Mouse (Mus musculus): ENCODE results near the gene Srpk2.
"Not testable (repeated sequence)": the region's sequence is repeated elsewhere in the genome, so short reads cannot be mapped to it uniquely, and the experiment has no call there.

Gene Srpk2

GRCm38 (mm10) chr5:23684517-23684916 lies at the start of gene Srpk2:
Gene Srpk2 (minus strand): TSS chr5:23684617.
- no peak for DNase-seq (ENCODE audit: extremely low read depth, insufficient read length, low spot score)

DNA sequence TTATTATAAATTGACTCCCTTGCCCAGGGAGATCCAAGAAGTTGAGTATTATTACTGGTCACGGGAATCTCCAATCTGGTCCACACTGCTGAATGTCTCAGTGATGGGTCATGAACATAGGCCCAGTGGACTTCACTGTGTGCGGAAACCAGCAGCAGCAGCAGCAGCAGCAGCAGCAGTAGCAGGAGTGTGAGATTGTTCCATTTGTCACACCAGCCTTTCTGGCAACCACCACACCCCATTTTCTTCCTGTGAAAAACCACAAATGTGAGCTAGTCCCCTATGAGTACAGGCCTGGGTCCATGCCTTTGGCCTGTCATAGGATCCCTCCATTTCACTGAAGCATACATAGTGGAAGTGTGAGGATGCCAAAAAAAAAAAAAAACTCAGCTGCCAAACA lies 37.5 kb upstream of the Srpk2 start:
- no peak for DNase-seq (ENCODE audit: extremely low read depth, insufficient read length, low spot score)

DNA sequence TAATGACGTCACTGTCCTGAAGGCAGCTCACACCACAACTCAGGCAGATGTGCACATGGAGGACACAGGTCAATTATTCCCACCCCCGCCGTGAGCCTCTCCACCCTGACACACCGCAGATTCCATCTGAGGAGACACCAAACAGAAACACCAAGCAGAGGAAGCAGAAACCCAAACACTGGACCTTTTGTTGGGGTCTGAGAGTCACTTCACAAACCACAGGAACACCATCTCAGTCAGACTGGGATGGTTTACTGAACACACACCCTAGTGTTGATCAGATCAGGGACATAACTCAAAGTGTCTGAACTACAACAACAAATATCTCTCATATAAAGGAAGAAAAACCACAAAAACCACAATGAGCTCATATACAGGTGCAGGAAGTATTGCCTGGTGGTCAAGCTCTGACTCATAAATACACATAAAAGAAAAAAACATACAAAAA lies 34.5 kb upstream of the Srpk2 start:
- peak; percentile 45 for DNase-seq (ENCODE audit: extremely low read depth, insufficient read length, low spot score)

DNA sequence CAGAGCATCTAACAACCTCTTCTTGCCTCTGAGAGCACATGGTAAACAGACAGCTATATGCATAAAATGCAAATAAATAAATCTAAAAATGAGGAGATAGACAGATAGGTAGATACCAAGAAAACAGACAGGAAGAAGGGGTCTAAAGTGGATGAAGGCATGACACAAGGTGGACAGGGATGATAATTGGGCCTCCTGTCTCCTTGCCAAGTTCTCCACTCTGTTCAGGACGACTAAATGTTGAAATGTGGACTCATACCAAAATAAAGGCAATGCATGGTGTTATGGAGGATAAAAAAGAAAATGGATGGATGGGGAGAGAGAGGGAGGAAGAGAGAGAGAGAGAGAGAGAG lies 33.7 kb upstream of the Srpk2 start:
- DNase-seq (ENCODE audit: extremely low read depth, insufficient read length, low spot score): no peak

GRCm38 (mm10) chr5:23717469-23718181 lies 33.2 kb upstream of the Srpk2 start:
- DNase-seq (ENCODE audit: extremely low read depth, insufficient read length, low spot score): no peak

DNA sequence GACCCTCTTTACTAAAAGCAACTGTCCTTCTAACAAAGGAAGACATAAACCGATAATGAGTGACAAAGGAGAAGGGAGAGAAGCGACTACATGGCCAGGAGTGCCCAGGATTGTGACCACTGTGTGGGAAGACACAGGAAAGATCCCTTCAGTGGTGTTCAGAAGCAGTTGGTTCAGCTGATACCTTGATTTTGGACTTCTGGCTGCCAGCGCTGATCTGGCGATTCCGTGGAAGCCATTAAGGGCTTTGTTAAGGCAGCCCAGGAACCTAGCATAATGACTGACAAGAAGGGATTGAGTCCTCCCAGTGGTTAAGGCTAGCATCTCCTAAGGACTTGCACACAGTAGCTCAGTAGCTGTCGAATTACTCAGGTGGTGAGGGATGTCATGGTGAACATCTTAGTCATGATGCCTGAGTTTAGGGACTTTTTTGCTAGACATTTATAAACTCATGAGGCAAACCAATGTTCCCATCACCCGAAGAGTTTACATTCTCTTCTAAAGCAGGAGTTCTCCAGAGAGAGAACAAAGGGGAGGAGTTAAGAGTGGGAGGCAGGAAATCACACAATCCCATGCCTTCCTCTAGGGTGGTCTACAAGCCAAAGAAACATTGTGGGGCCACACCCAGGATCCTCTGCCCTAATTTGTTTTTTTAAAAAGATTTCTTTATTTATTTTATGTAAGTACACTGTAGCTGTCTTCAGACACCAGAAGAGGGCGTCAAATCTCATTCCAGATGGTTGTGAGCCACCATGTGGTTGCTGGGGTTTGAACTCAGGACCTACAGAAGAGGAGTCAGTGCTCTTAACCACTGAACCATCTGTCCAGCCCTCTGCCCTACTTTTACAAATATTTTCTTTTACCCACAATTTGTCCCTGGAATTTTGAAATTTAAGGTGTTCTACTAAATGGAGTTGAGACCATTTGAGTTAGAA lies 29.3 kb upstream of the Srpk2 start:
- DNase-seq (ENCODE audit: extremely low read depth, insufficient read length, low spot score): no peak

- DNase-seq (ENCODE audit: extremely low read depth, insufficient read length, low spot score): peak; percentile 83
These were observed 27.9 kb upstream of the Srpk2 start for GRCm38 (mm10) chr5:23712130-23713001.

DNA sequence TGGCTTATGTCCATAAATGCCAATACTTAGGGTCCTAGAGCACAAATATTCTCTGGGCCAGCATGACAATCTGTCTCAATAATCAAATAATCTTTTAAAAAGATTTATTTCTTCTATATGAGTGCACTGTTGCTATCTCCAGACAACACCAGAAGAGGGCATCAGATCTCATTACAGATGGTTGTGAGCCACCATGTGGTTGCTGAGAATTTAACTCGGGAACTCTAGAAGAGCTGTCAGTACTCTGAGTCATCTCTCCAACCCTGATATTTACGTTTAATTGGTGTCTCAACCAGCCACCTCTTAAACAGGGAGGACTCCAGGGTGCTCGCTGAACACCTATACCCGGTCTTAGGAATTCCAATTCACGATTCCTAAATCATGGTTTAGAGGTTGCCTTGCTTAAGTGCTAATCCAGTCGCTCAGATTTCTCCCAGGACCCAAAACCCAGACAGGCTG lies 27.3 kb upstream of the Srpk2 start:
- DNase-seq (ENCODE audit: extremely low read depth, insufficient read length, low spot score): not testable (repeated sequence)

DNA sequence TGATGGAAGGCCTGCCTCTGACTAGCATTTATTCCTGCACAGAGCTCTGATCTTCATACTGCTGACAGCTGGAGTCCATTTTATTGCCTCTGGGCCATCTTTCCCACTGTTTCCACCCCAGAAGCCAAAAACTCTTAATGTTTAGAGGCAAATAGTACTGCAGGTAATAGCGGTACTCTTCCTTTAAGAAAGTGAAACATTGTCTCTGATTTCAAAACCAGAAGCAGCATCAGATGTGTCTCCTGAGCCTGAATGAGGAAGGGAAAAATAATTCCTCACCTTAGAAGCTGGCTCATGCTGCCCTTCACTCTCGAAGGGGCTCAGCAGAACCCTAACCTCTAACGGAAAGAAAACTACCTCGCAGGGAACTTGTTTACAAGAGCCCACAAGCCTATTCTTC lies 26.8 kb upstream of the Srpk2 start:
- no peak for DNase-seq (ENCODE audit: extremely low read depth, insufficient read length, low spot score)

DNA sequence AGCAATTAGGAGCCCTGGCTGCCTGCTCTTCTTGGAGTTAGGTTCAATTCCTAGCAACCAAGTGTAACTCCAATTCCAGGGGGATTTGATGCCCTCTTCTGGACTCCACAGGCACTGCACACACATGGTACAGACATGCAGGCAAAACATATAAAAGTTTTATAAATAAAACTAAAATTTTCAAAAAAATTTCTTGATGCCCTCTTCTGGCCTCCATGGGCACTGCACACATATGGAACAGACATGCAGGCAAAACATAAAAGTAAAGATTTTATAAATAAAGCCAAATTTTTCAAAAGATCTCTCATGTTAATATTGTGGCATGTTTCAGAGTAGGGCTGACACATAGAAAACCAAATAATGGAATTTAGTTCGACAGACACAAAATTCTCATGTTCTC lies 25.2 kb upstream of the Srpk2 start:
- DNase-seq (ENCODE audit: extremely low read depth, insufficient read length, low spot score): no peak

- DNase-seq (ENCODE audit: extremely low read depth, insufficient read length, low spot score): not testable (repeated sequence)
These were observed 22.5 kb upstream of the Srpk2 start for GRCm38 (mm10) chr5:23706601-23707597.

DNA sequence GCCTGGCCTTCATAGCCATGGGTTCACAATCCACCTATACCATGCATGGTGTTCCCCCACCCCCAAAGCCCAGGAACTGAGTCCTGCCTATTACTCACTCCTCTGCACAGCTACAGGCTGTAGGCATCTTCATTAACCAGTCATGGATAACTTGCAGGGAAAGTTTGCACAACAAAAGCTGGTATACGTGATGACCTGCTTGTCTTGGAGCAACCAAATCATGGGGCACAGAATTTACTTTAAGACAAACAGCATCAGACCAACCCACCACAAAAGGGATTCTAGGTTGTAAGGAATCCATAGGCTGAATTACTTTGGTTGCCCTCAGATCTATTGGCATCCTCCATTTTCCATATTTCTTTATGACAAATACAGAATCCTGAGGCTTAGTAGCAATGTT lies 13.0 kb upstream of the Srpk2 start:
- no peak for DNase-seq (ENCODE audit: extremely low read depth, insufficient read length, low spot score)

DNA sequence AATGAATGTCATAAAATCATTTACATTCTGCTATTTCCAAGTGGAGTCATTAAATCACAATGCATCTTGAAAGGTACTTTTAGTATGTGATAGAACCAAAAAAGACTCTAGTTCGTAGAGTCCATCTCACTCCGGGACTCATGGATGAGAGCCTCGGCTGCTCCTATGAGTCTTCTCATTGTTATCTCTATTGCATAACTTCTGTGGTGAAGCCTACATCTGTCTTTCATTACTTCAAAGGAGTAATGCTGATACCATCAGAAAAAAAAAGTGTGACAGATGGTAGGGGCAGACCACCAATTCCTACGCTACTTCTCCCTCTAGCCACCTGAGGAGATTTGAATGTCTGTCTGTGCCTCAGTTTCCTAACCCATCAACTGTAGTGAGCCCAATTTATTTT lies 986 bp downstream of the Srpk2 start:
- DNase-seq (ENCODE audit: extremely low read depth, insufficient read length, low spot score): no peak

- no peak for DNase-seq (ENCODE audit: extremely low read depth, insufficient read length, low spot score)
These were observed 5.4 kb downstream of the Srpk2 start for GRCm38 (mm10) chr5:23679006-23679405.

GRCm38 (mm10) chr5:23677883-23678282 lies 6.5 kb downstream of the Srpk2 start:
- no peak for DNase-seq (ENCODE audit: extremely low read depth, insufficient read length, low spot score)

DNA sequence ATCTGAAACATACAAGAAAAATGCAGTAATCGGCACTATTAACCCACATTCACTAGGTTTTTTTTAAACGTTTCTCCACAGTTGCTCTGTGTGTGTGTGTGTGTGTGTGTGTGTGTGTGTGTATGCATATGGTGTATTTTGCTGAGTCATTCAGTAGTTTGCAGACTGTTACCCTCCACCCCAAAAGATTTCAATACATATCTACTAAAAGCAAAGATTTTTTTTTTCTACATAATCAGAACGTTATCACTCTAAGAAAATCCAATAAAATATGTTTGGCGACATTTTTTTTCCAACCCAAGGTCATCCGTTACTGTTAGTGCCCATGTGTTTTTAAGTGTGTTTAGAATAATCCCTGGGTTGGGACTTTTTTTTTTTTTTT lies 7.4 kb downstream of the Srpk2 start:
- DNase-seq (ENCODE audit: extremely low read depth, insufficient read length, low spot score): no peak

DNA sequence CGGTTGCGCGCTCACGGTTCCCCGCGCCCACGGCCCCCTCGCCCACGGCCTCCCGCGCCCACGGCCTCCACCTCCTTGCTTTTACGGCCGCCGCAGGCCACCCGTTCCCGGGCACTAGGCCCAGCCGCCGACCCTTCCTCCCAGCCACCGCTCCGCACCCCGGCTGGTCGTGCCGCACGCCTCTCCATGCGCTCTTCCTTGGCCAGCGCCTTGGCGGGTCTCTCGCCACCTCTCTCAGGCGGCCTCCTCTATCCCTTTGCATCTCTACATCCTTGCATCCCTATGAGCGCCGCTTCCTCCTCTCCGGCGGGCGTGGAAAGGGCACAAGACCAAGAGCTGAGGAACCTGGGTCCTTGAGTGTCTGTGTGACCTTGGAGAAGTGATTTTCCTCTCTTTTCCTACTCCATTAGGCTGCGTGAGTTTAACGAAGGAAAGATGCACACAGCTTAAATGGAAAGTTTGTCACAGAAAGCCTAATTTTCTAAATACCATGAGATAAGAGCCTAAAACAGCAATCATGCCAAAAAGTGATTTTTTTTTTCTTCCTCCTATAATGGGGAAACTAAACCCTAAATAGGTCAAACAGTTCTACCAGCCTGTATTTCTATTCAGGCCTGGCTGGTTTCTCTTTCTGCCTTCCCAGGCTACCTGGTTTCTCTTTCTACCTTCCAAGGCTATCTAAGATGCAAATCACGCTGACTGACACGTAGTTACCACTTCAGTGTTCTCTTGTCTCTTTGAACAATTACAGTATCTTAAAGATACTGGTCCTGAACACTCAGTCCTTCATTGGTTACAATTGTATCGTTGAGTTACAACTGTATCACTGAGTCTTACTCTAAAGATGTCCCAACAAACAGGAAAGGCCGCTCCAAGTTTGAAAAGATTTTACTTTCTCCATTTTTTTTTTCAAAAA lies 8.0 kb downstream of the Srpk2 start:
- peak; percentile 73 for DNase-seq (ENCODE audit: extremely low read depth, insufficient read length, low spot score)

DNA sequence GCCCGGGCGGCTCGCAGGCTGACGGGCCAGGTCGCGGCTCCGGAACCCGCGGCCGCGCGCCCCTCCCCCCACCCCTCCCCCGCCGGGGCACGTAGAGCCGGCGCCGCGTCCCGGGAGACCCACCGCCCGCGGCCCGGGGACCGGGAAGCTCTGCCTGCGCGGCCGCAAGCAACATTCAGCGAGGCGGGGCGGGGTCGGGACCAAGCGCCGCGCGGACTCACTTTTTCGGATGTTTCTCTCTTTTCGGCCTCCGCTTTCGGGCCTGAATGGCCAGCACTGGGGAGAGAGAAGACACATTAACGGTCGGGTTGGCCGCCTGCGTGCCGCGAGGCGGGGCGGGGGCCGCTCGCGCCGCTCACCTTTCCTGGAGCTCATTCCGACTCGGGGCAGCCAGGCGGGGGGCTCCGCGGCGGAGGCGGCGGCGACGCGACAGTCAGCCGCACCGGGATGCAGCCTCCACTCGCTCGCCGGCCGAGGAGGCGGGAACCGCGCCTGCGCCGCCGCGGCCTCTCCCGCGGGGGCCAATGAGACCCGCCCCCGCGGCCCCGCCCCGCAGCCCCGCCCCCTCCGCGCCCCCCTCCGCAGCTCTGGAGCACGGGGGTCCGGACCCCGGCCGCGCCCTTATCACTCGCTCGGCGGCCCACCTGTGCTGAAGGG lies 8.8 kb downstream of the Srpk2 start:
- peak; percentile 68 for DNase-seq (ENCODE audit: extremely low read depth, insufficient read length, low spot score)

Measured in 3134 (cell line).